Mouse (Mus musculus) large intestine, adult 2 months (tissue): ENCODE results near the gene Paxbp1. TPM values are rescaled to one million over a fixed set of nuclear protein-coding genes. Genes with fewer than 3 reads are reported as not detected.

Source experiments
- DNase-seq: peaks from one replicate; pipeline ENCODE4 v3.0.0-alpha.2; 2012; ENCODE audit warnings: low read depth, low spot score
- WGBS: fragments of 180-500 bp; shearing (Covaris S2); methylation state at CpG from one replicate; pipeline ENCODE4 v1.1.7; 2018; 5-methylcytosine and 5-hydroxymethylcytosine counted together
- polyA plus RNA-seq: library from polyadenylated mRNA; depleted of rRNA; stranded (reverse); fragments of >200 nt; gene quantifications from 2 replicates; pipeline ENCODE4 v1.2.3, GENCODE M21; 2012

Gene Paxbp1
- polyA plus RNA-seq, 1 experiment: 10.1 TPM

GRCm38 (mm10) chr16:91056043-91056821 lies 11.9 kb upstream of the Paxbp1 start:
- 17% methylated on average over 16 of the region's 16 CpGs for WGBS

GRCm38 (mm10) chr16:91055150-91055549 lies 10.8 kb upstream of the Paxbp1 start:
- DNase-seq: peak; percentile 90
- WGBS: 33% methylated on average over 5 of the region's 5 CpGs

More at GRCm38 (mm10) chr16:91056043-91056821, 11.9 kb upstream of the Paxbp1 start:
- DNase-seq: no peak

GRCm38 (mm10) chr16:91053599-91053998 lies 9.3 kb upstream of the Paxbp1 start:
- DNase-seq: no peak
- 49% methylated on average over 8 of the region's 8 CpGs for WGBS

GRCm38 (mm10) chr16:91045511-91045910 lies 1.2 kb upstream of the Paxbp1 start:
- DNase-seq: no peak
- WGBS: 63% methylated on average over 8 of the region's 8 CpGs

GRCm38 (mm10) chr16:91043461-91044248 lies 688 bp downstream of the Paxbp1 start:
- under 1% methylated on average over 63 of the region's 63 CpGs for WGBS
- no peak for DNase-seq

GRCm38 (mm10) chr16:91042640-91043039 lies 1.7 kb downstream of the Paxbp1 start:
- WGBS: 8% methylated on average over 1 of the region's 1 CpGs
- no peak for DNase-seq

GRCm38 (mm10) chr16:91035866-91036265 lies 8.5 kb downstream of the Paxbp1 start:
- no peak for DNase-seq
- WGBS: 87% methylated on average over 10 of the region's 10 CpGs

GRCm38 (mm10) chr16:91030751-91031150 lies 13.6 kb downstream of the Paxbp1 start:
- no peak for DNase-seq
- 77% methylated on average over 4 of the region's 4 CpGs for WGBS

GRCm38 (mm10) chr16:91029901-91030300 lies 14.4 kb downstream of the Paxbp1 start:
- 90% methylated on average over 2 of the region's 2 CpGs for WGBS
- no peak for DNase-seq

GRCm38 (mm10) chr16:91029161-91029743 lies 15.1 kb downstream of the Paxbp1 start:
- WGBS: 68% methylated on average over 8 of the region's 8 CpGs
- no peak for DNase-seq

GRCm38 (mm10) chr16:91026290-91026689 lies 18.1 kb downstream of the Paxbp1 start:
- WGBS: 89% methylated on average over 4 of the region's 4 CpGs
- DNase-seq: no peak

GRCm38 (mm10) chr16:91023384-91023783 lies 21.0 kb downstream of the Paxbp1 start:
- WGBS: 93% methylated on average over 1 of the region's 1 CpGs
- no peak for DNase-seq

- 80% methylated on average over 10 of the region's 10 CpGs for WGBS
Observed at GRCm38 (mm10) chr16:91020842-91021483, 23.4 kb downstream of the Paxbp1 start.

GRCm38 (mm10) chr16:91019476-91019875 lies 24.9 kb downstream of the Paxbp1 start:
- 95% methylated on average over 4 of the region's 4 CpGs for WGBS
- no peak for DNase-seq

More at GRCm38 (mm10) chr16:91020842-91021483, 23.4 kb downstream of the Paxbp1 start:
- no peak for DNase-seq

- WGBS: 75% methylated on average over 4 of the region's 4 CpGs
- DNase-seq: no peak
Observed at GRCm38 (mm10) chr16:91015761-91016160, 28.6 kb downstream of the Paxbp1 start.

- DNase-seq: no peak
- WGBS: 5% methylated on average over 3 of the region's 3 CpGs
Observed at GRCm38 (mm10) chr16:91011847-91012246, 32.5 kb downstream of the Paxbp1 start.

- WGBS: under 1% methylated on average over 62 of the region's 66 CpGs
- DNase-seq: no peak
Observed at GRCm38 (mm10) chr16:91011021-91011683, 33.2 kb downstream of the Paxbp1 start, which contains the start of gene Synj1. TSS of gene Synj1 (minus strand) at chr16:91011308.

GRCm38 (mm10) chr16:91010581-91011020 lies 33.7 kb downstream of the Paxbp1 start:
- under 1% methylated on average over 42 of the region's 42 CpGs for WGBS
- DNase-seq: no peak

- WGBS: 1% methylated on average over 19 of the region's 19 CpGs
- no peak for DNase-seq
Observed at GRCm38 (mm10) chr16:91009942-91010529, 34.3 kb downstream of the Paxbp1 start.
